Mouse (Mus musculus) hindbrain, postnatal 0 days (tissue): ENCODE measurements around the gene Iqgap2. TPM values are rescaled to one million over a fixed set of nuclear protein-coding genes. Genes with fewer than 3 reads are reported as not detected.
A peak's percentile ranks its signal among the peaks of the same experiment; 100 is the strongest.

Experiments
- ATAC-seq: fragments of 200-750 bp; cut with Nextera tagmentation; 2 replicates; pipeline ENCODE4 v1.8.0; 2017; ENCODE audit warnings: mild to moderate bottlenecking, moderate TSS enrichment, moderate library complexity
- DNase-seq: peaks from one replicate; pipeline ENCODE4 v3.0.0-alpha.2; 2015; ENCODE audit warnings: low spot score
- H3K27ac ChIP-seq: fragments of 300-500 bp; sonication (generic); 2 replicates; pipeline ENCODE4 v1.5.1; 2014; ENCODE audit warnings: mild to moderate bottlenecking
- H3K27me3 ChIP-seq: fragments of 300-500 bp; sonication (generic); 2 replicates; pipeline ENCODE4 v1.6.1; 2014; ENCODE audit warnings: low read length, mixed read lengths; ENCODE audit not compliant: insufficient read depth
- H3K36me3 ChIP-seq: fragments of 300-500 bp; sonication (generic); 2 replicates; pipeline ENCODE4 v1.6.1; 2014; ENCODE audit warnings: low read length, mixed read lengths; ENCODE audit not compliant: insufficient read depth
- H3K4me1 ChIP-seq: fragments of 300-500 bp; sonication (generic); 2 replicates; pipeline ENCODE4 v1.6.1; 2014; ENCODE audit warnings: antibody characterized with exemption, low read length, mixed read lengths; ENCODE audit not compliant: insufficient read depth
- H3K4me2 ChIP-seq: fragments of 300-500 bp; sonication (generic); 2 replicates; pipeline ENCODE4 v1.6.1; 2014; ENCODE audit warnings: low read depth, mild to moderate bottlenecking, low read length, moderate library complexity, mixed read lengths
- H3K4me3 ChIP-seq: fragments of 300-500 bp; sonication (generic); 2 replicates; pipeline ENCODE4 v1.5.1; 2014; ENCODE audit warnings: low read length
- H3K9ac ChIP-seq: fragments of 300-500 bp; sonication (generic); replicated peaks from 2 replicates; pipeline ENCODE4 v1.6.1; 2014; ENCODE audit warnings: mild to moderate bottlenecking, low read length, moderate library complexity, mixed read lengths
- H3K9me3 ChIP-seq: fragments of 300-500 bp; sonication (generic); 2 replicates; pipeline ENCODE4 v1.6.1; 2016; ENCODE audit warnings: low read length, mixed read lengths
- CTCF ChIP-seq: IDR thresholded peaks from 2 replicates; pipeline ENCODE4 v1.5.1; 2016; ENCODE audit warnings: antibody characterized with exemption, control low read depth, low read depth
- WGBS: fragments of 180-500 bp; shearing (Covaris S2); extraction: QIAGEN DNeasy Blood & Tissue Kit; methylation state at CpG from one replicate; pipeline ENCODE4 v1.1.7; 2014; 5-methylcytosine and 5-hydroxymethylcytosine counted together
- polyA plus RNA-seq: library from polyadenylated mRNA; unstranded; fragments of >200 nt; fragmentation: Nextera tagmentation; extraction: Ambion mirVana; gene quantifications from 2 replicates; pipeline ENCODE4 v1.2.1, GENCODE M21; 2015
- total RNA-seq: library from RNA; depleted of rRNA; stranded (reverse); fragments of >200 nt; gene quantifications from 2 replicates; pipeline ENCODE4 v1.2.3, GENCODE M21; 2014

The Iqgap2 gene
- total and polyA plus RNA-seq, 2 experiments from 2014 or later, result 2.9 to 3.1 TPM

- Histone ChIP-seq H3K27ac (no peak overlapping the region), H3K27me3 (no peaks in the 10 kb centered on the region), H3K9ac (no peak overlapping the region), H3K36me3 (no peaks in the 10 kb centered on the region), H3K4me2 (no peak overlapping the region), H3K4me3 (no peak overlapping the region), H3K4me1 (no peaks in the 10 kb centered on the region), H3K9me3 (no peaks in the 10 kb centered on the region)
- DNase-seq (peak; percentile 42), ATAC-seq (no peak)
- 39% methylated on average over 9 of the region's 9 CpGs for WGBS
- TF ChIP-seq CTCF, result no peak
These were observed 236.4 kb downstream of the Iqgap2 start for GRCm38 (mm10) chr13:95655284-95655683.

- no peaks in the 10 kb centered on the region for H3K9me3 ChIP-seq
These were observed 238.0 kb downstream of the Iqgap2 start for GRCm38 (mm10) chr13:95653696-95654095.

GRCm38 (mm10) chr13:95651870-95652668, 239.7 kb downstream of the Iqgap2 start:
- Histone ChIP-seq H3K4me1 (no peaks in the 10 kb centered on the region), H3K27me3 (no peaks in the 10 kb centered on the region), H3K9me3 (no peaks in the 10 kb centered on the region), H3K4me2 (no peak overlapping the region), H3K4me3 (no peak overlapping the region), H3K36me3 (no peaks in the 10 kb centered on the region), H3K9ac (no peak overlapping the region), H3K27ac (no peak overlapping the region)
- no peak for TF ChIP-seq CTCF
- ATAC-seq (no peak), DNase-seq (no peak)
- 89% methylated on average over 7 of the region's 7 CpGs for WGBS

More at GRCm38 (mm10) chr13:95653696-95654095, 238.0 kb downstream of the Iqgap2 start:
- H3K27ac ChIP-seq, result no peak overlapping the region
- H3K4me3 ChIP-seq, result no peak overlapping the region
- no peak for ATAC-seq
- TF ChIP-seq CTCF, result no peak
- H3K27me3 ChIP-seq, result no peaks in the 10 kb centered on the region
- H3K4me2 ChIP-seq, result no peak overlapping the region
- no peak for DNase-seq
- no peaks in the 10 kb centered on the region for H3K4me1 ChIP-seq
- no peak overlapping the region for H3K9ac ChIP-seq
- no peaks in the 10 kb centered on the region for H3K36me3 ChIP-seq
- 88% methylated on average over 4 of the region's 4 CpGs for WGBS

- H3K9ac ChIP-seq, result no peak overlapping the region
- no peak for TF ChIP-seq CTCF
- ATAC-seq (no peak; the same call in 1 of the 2 replicates), DNase-seq (no peak)
- WGBS, result 87% methylated on average over 3 of the region's 3 CpGs
- no peaks in the 10 kb centered on the region for H3K27me3 ChIP-seq
- no peak overlapping the region for H3K4me2 ChIP-seq
- H3K4me1 ChIP-seq, result no peaks in the 10 kb centered on the region
- no peaks in the 10 kb centered on the region for H3K36me3 ChIP-seq
- no peak overlapping the region for H3K4me3 ChIP-seq
- no peaks in the 10 kb centered on the region for H3K9me3 ChIP-seq
- H3K27ac ChIP-seq, result no peak overlapping the region
These were observed 241.8 kb downstream of the Iqgap2 start for GRCm38 (mm10) chr13:95649941-95650340.

- no peak overlapping the region for H3K4me3 ChIP-seq
- 84% methylated on average over 4 of the region's 4 CpGs for WGBS
- no peak overlapping the region for H3K27ac ChIP-seq
- H3K4me2 ChIP-seq, result no peak overlapping the region
- no peak for DNase-seq
- H3K27me3 ChIP-seq, result no peaks in the 10 kb centered on the region
- TF ChIP-seq CTCF, result no peak
- H3K36me3 ChIP-seq, result no peaks in the 10 kb centered on the region
- no peaks in the 10 kb centered on the region for H3K4me1 ChIP-seq
- no peak overlapping the region for H3K9ac ChIP-seq
- ATAC-seq, result no peak
- no peaks in the 10 kb centered on the region for H3K9me3 ChIP-seq
These were observed 244.5 kb downstream of the Iqgap2 start for GRCm38 (mm10) chr13:95647248-95647647.

GRCm38 (mm10) chr13:95646687-95647111, 245.0 kb downstream of the Iqgap2 start:
- ATAC-seq (no peak), DNase-seq (no peak)
- 76% methylated on average over 9 of the region's 9 CpGs for WGBS
- Histone ChIP-seq H3K27ac (no peak overlapping the region), H3K4me1 (no peaks in the 10 kb centered on the region), H3K27me3 (no peaks in the 10 kb centered on the region), H3K36me3 (no peaks in the 10 kb centered on the region), H3K9ac (no peak overlapping the region), H3K9me3 (no peaks in the 10 kb centered on the region), H3K4me3 (no peak overlapping the region), H3K4me2 (no peak overlapping the region)
- no peak for TF ChIP-seq CTCF

- H3K36me3 ChIP-seq, result no peaks in the 10 kb centered on the region
- H3K9ac ChIP-seq, result no peak overlapping the region
- ATAC-seq (no peak), DNase-seq (no peak)
- no peaks in the 10 kb centered on the region for H3K9me3 ChIP-seq
- no peak overlapping the region for H3K4me2 ChIP-seq
- WGBS, result 66% methylated on average over 7 of the region's 7 CpGs
- H3K27ac ChIP-seq, result no peak overlapping the region
- no peak overlapping the region for H3K4me3 ChIP-seq
- no peaks in the 10 kb centered on the region for H3K27me3 ChIP-seq
- no peak for TF ChIP-seq CTCF
- 0 out of 2 replicates have a peak, but pooled peaks cover 9% of the 10 kb centered on the region for H3K4me1 ChIP-seq
These were observed 248.0 kb downstream of the Iqgap2 start for GRCm38 (mm10) chr13:95643740-95644139.
